Mouse (Mus musculus): ENCODE data around the gene Bola3.

- no peak for TF ChIP-seq CTCF (IDR thresholded peaks at IDR 0.05; ENCODE audit: borderline replicate concordance, control insufficient read depth, extremely low read depth, insufficient read depth, low read length, poor library complexity)
- TF ChIP-seq POLR2A (IDR thresholded peaks at IDR 0.05; ENCODE audit: control insufficient read depth, extremely low read depth, insufficient read depth, low read length, poor library complexity), result no peak
Observed at GRCm38 (mm10) chr6:83352666-83353410, 3.9 kb downstream of the Bola3 start.

All from thymus, adult 2 months (tissue).